Mouse (Mus musculus): ENCODE results near the gene Fam84b.

The Fam84b gene

GRCm38 (mm10) chr15:60833476-60834218 is 19.9 kb downstream of the Fam84b start:
- DNase-seq (ENCODE audit: low spot score in 2 of 2): no peak

- no peak for DNase-seq (ENCODE audit: low spot score in 2 of 2)
These were observed 21.0 kb downstream of the Fam84b start for GRCm38 (mm10) chr15:60832586-60832985.

- DNase-seq (ENCODE audit: low spot score in 2 of 2): no peak
These were observed 27.4 kb downstream of the Fam84b start for GRCm38 (mm10) chr15:60826226-60826625.

- DNase-seq (ENCODE audit: low spot score in 2 of 2): peak; percentile 62 to 81
These were observed 28.8 kb downstream of the Fam84b start for GRCm38 (mm10) chr15:60824751-60825227.

GRCm38 (mm10) chr15:60823870-60824709 is 29.5 kb downstream of the Fam84b start:
- peak in 1 of 2 experiments; percentile 10 for DNase-seq (ENCODE audit: low spot score in 2 of 2)

GRCm38 (mm10) chr15:60823620-60823869 is 30.0 kb downstream of the Fam84b start:
- no peak for DNase-seq (ENCODE audit: low spot score in 2 of 2)

GRCm38 (mm10) chr15:60822803-60823619 is 30.6 kb downstream of the Fam84b start:
- DNase-seq (ENCODE audit: low spot score in 2 of 2): peak; percentile 37 to 66

GRCm38 (mm10) chr15:60822101-60822802 is 31.3 kb downstream of the Fam84b start:
- DNase-seq (ENCODE audit: low spot score in 2 of 2): peak in 1 of 2 experiments; percentile 11

GRCm38 (mm10) chr15:60818500-60818899 is 35.1 kb downstream of the Fam84b start:
- DNase-seq (ENCODE audit: low spot score in 2 of 2): no peak

GRCm38 (mm10) chr15:60816478-60816877 is 37.1 kb downstream of the Fam84b start:
- no peak for DNase-seq (ENCODE audit: low spot score in 2 of 2)

GRCm38 (mm10) chr15:60814542-60814941 is 39.0 kb downstream of the Fam84b start:
- DNase-seq (ENCODE audit: low spot score in 2 of 2): no peak

GRCm38 (mm10) chr15:60793041-60793673 is 60.4 kb downstream of the Fam84b start:
- no peak for DNase-seq (ENCODE audit: low spot score in 2 of 2)

GRCm38 (mm10) chr15:60789084-60789483 is 64.5 kb downstream of the Fam84b start:
- no peak for DNase-seq (ENCODE audit: low spot score in 2 of 2)

- no peak for DNase-seq (ENCODE audit: low spot score in 2 of 2)
These were observed 69.8 kb downstream of the Fam84b start for GRCm38 (mm10) chr15:60783761-60784160.

- DNase-seq (ENCODE audit: low spot score in 2 of 2): no peak
These were observed 74.0 kb downstream of the Fam84b start for GRCm38 (mm10) chr15:60779531-60779973.

GRCm38 (mm10) chr15:60779063-60779462 is 74.5 kb downstream of the Fam84b start:
- DNase-seq (ENCODE audit: low spot score in 2 of 2): peak in 1 of 2 experiments; percentile 6

Measured in left cerebral cortex, adult 9 months (tissue).